Mouse (Mus musculus): ENCODE measurements around the gene Bves. TPM values are rescaled to one million over a fixed set of nuclear protein-coding genes. Genes with fewer than 3 reads are reported as not detected.
A peak's percentile ranks its signal among the peaks of the same experiment; 100 is the strongest.

Bves gene
- total and polyA plus RNA-seq, 2 experiments from 2014 or later = 90.0 to 113 TPM

DNA sequence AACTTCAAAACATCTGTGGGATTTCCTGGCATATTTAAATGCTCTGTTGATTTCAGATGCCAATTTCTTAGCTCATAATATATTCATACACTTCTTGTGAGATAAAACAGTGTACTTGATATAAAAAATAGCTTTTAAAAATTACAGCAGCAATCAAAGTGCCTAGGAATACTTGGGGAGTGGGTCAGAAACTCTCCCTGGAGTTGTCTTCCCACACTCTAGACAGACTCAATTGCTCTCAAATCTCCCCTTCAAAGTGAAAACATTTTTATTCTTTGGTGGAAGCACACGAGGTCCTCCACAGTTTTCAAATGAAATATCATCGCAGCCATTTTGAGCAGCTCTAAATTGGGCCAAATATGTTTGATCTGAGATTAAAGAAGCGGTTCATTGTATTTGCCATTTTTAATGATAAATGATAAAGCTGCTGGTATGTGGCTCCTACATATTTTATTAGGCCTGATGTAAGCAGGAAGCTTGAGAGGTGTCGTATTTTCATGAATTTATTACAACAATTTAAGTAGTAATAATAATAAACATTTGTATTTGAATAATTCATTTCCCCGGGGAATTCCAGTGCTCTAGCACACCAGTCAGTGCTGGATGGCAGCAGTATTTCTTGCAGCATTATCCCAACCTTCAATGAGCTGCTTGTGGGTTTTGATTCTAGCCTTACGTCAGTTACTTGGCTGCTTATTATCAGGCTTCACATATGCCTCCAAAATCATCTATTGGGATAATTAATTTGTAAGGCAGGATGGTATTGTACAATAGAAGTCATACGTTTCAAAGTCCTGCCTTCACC is 7.2 kb upstream of the Bves start:
- H3K36me3 ChIP-seq (replicated peaks; ENCODE audit: control insufficient read depth, insufficient read depth, low read length) = no peaks in the 10 kb centered on the region

DNA sequence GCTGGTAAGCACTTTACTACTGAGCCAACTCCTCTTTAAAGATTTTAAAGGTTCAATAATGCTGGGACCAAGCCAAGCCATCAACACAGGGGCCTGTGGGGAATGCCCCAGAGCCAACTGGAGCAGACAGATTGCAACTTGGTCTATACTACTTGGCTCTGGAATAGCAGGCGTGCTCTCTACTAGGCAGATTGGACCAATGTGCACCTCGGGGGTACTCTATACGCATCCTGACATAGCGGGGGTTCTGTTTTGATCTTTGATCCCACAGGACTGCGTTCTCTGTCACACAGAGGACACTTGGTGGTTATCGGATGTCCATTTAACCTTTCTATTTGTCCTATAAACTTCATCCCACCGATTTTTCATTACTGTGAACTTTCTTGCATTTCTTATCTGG is 647 bp upstream of the Bves start:
- Histone ChIP-seq H3K4me2 (ENCODE audit: low read depth, low read length) (peak overlapping the region; percentile 75), H3K4me3 (ENCODE audit: low read depth, low read length) (peak overlapping the region; percentile 83), H3K9ac (replicated peaks; ENCODE audit: low read depth, low read length) (peak overlapping the region; percentile 95), H3K27ac (ENCODE audit: low read depth) (peak overlapping the region; percentile 97), H3K27me3 (ENCODE audit: control insufficient read depth, insufficient read depth, low read length) (peaks cover 11% of the 10 kb centered on the region; the same call in 1 of the 2 replicates), H3K9me3 (replicated peaks; ENCODE audit: control insufficient read depth, low read length) (no peaks in the 10 kb centered on the region), H3K36me3 (replicated peaks; ENCODE audit: control insufficient read depth, insufficient read depth, low read length) (no peaks in the 10 kb centered on the region), H3K4me1 (ENCODE audit: control insufficient read depth, insufficient read depth) (no peaks in the 10 kb centered on the region)
- TF ChIP-seq CTCF (IDR thresholded peaks at IDR 0.05; ENCODE audit: low read depth) (no peak), EP300 (IDR thresholded peaks at IDR 0.05; ENCODE audit: low read depth) (no peak)
- ATAC-seq (ENCODE audit: insufficient read depth, low read depth) = no peak
- no peak for DNase-seq (ENCODE audit: low spot score)
- WGBS = 21% methylated on average over 7 of the region's 7 CpGs

More for the DNA sequence above, 7.2 kb upstream of the Bves start:
- H3K9ac ChIP-seq (replicated peaks; ENCODE audit: low read depth, low read length) = no peak overlapping the region
- 81% methylated on average over 7 of the region's 7 CpGs for WGBS
- no peaks in the 10 kb centered on the region for H3K27me3 ChIP-seq (ENCODE audit: control insufficient read depth, insufficient read depth, low read length)
- ATAC-seq (ENCODE audit: insufficient read depth, low read depth) (no peak), DNase-seq (ENCODE audit: low spot score) (no peak)
- no peak overlapping the region for H3K4me3 ChIP-seq (ENCODE audit: low read depth, low read length)
- no peaks in the 10 kb centered on the region for H3K4me1 ChIP-seq (ENCODE audit: control insufficient read depth, insufficient read depth)
- H3K9me3 ChIP-seq (replicated peaks; ENCODE audit: control insufficient read depth, low read length) = no peaks in the 10 kb centered on the region
- H3K4me2 ChIP-seq (ENCODE audit: low read depth, low read length) = no peak overlapping the region
- H3K27ac ChIP-seq (ENCODE audit: low read depth) = no peak overlapping the region
- no peak for TF ChIP-seq EP300 (IDR thresholded peaks at IDR 0.05; ENCODE audit: low read depth)
- no peak for TF ChIP-seq CTCF (IDR thresholded peaks at IDR 0.05; ENCODE audit: low read depth)

GRCm38 (mm10) chr10:45339106-45339505 is 3.5 kb downstream of the Bves start:
- no peak for TF ChIP-seq EP300 (IDR thresholded peaks at IDR 0.05; ENCODE audit: low read depth)
- TF ChIP-seq CTCF (IDR thresholded peaks at IDR 0.05; ENCODE audit: low read depth) = no peak
- no peaks in the 10 kb centered on the region for H3K4me1 ChIP-seq (ENCODE audit: control insufficient read depth, insufficient read depth)
- WGBS = 27% methylated on average over 7 of the region's 7 CpGs
- H3K4me3 ChIP-seq (ENCODE audit: low read depth, low read length) = peak overlapping the region; percentile 26; the same call in 1 of the 2 replicates
- DNase-seq (ENCODE audit: low spot score) (no peak), ATAC-seq (ENCODE audit: insufficient read depth, low read depth) (no peak)
- H3K9me3 ChIP-seq (replicated peaks; ENCODE audit: control insufficient read depth, low read length) = no peaks in the 10 kb centered on the region
- peaks cover 11% of the 10 kb centered on the region; the same call in 1 of the 2 replicates for H3K27me3 ChIP-seq (ENCODE audit: control insufficient read depth, insufficient read depth, low read length)
- peak overlapping the region; percentile 56 for H3K4me2 ChIP-seq (ENCODE audit: low read depth, low read length)
- H3K9ac ChIP-seq (replicated peaks; ENCODE audit: low read depth, low read length) = no peak overlapping the region
- H3K27ac ChIP-seq (ENCODE audit: low read depth) = peak overlapping the region; percentile 43
- H3K36me3 ChIP-seq (replicated peaks; ENCODE audit: control insufficient read depth, insufficient read depth, low read length) = peaks cover 22% of the 10 kb centered on the region

DNA sequence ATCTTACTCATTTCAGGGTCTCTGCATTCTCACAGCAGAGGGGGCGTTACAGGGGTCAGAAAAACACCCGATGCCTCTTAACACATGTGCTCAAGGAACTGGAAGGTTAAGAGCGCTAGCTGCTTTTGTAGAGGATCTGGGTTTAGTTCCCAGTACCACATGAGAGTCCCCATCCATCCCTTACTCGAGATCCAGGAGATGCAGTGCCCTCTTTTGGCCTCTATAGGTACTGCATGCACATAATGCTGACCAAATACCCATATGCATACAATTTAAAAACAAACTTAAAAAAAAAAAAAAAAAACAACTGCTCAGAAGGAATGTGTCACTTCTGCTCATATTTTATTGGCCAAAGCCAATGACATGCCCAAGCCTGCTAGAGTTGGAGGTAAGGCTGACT is 8.8 kb downstream of the Bves start:
- no peak overlapping the region for H3K27ac ChIP-seq (ENCODE audit: low read depth)
- no peaks in the 10 kb centered on the region for H3K27me3 ChIP-seq (ENCODE audit: control insufficient read depth, insufficient read depth, low read length)
- H3K36me3 ChIP-seq (replicated peaks; ENCODE audit: control insufficient read depth, insufficient read depth, low read length) = peaks cover 50% of the 10 kb centered on the region
- 90% methylated on average over 4 of the region's 4 CpGs for WGBS
- peak; percentile 30 for TF ChIP-seq CTCF (IDR thresholded peaks at IDR 0.05; ENCODE audit: low read depth)
- no peak for TF ChIP-seq EP300 (IDR thresholded peaks at IDR 0.05; ENCODE audit: low read depth)
- H3K4me2 ChIP-seq (ENCODE audit: low read depth, low read length) = no peak overlapping the region
- H3K9ac ChIP-seq (replicated peaks; ENCODE audit: low read depth, low read length) = no peak overlapping the region
- no peak overlapping the region for H3K4me3 ChIP-seq (ENCODE audit: low read depth, low read length)
- H3K4me1 ChIP-seq (ENCODE audit: control insufficient read depth, insufficient read depth) = no peaks in the 10 kb centered on the region
- ATAC-seq (ENCODE audit: insufficient read depth, low read depth) = no peak
- 0 out of 2 replicates have a peak, but pooled peaks cover 3% of the 10 kb centered on the region for H3K9me3 ChIP-seq (replicated peaks; ENCODE audit: control insufficient read depth, low read length)
- no peak for DNase-seq (ENCODE audit: low spot score)

DNA sequence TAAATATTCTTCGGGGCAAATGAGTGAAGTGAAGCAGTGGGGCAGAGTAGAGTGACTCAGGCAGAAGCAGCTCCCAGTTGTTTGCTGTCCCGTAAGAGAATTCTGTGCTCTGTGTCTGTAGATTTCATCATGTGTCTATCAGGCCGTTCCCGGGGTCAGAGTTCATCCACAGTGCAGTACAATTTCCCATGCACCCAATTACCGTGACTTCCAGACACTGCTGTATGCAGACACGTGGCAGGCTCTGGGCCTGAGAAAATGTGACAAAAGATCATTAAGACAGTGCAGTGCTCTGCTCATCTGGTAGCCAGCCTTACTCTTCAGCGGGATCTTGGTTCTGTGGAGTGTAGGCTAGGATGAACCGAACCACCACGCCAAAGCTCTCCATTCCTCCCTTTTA is 9.6 kb downstream of the Bves start:
- Histone ChIP-seq H3K9ac (replicated peaks; ENCODE audit: low read depth, low read length) (no peak overlapping the region), H3K27ac (ENCODE audit: low read depth) (no peak overlapping the region), H3K4me3 (ENCODE audit: low read depth, low read length) (no peak overlapping the region), H3K9me3 (replicated peaks; ENCODE audit: control insufficient read depth, low read length) (0 out of 2 replicates have a peak, but pooled peaks cover 3% of the 10 kb centered on the region), H3K27me3 (ENCODE audit: control insufficient read depth, insufficient read depth, low read length) (no peaks in the 10 kb centered on the region), H3K36me3 (replicated peaks; ENCODE audit: control insufficient read depth, insufficient read depth, low read length) (peaks cover 57% of the 10 kb centered on the region), H3K4me1 (ENCODE audit: control insufficient read depth, insufficient read depth) (no peaks in the 10 kb centered on the region), H3K4me2 (ENCODE audit: low read depth, low read length) (no peak overlapping the region)
- WGBS = 87% methylated on average over 9 of the region's 9 CpGs
- TF ChIP-seq EP300 (IDR thresholded peaks at IDR 0.05; ENCODE audit: low read depth) (no peak), CTCF (IDR thresholded peaks at IDR 0.05; ENCODE audit: low read depth) (no peak)
- ATAC-seq (ENCODE audit: insufficient read depth, low read depth) (no peak), DNase-seq (ENCODE audit: low spot score) (no peak)
